Mouse (Mus musculus) forebrain, embryonic 10.5 days (tissue): ENCODE results near the gene Mast2. TPM values are rescaled to one million over a fixed set of nuclear protein-coding genes. Genes with fewer than 3 reads are reported as not detected.

ENCODE experiments used
- DNase-seq: peaks from one replicate; pipeline ENCODE4 v3.0.0-alpha.2; 2017; ENCODE audit warnings: low spot score; ENCODE audit errors: extremely low spot score
- H3K27ac ChIP-seq: fragments of 300-500 bp; sonication (generic); 2 replicates; pipeline ENCODE4 v1.5.1; 2016; ENCODE audit warnings: mild to moderate bottlenecking
- H3K27me3 ChIP-seq: fragments of 300-500 bp; sonication (generic); 2 replicates; pipeline ENCODE4 v1.6.1; 2016; ENCODE audit warnings: mild to moderate bottlenecking; ENCODE audit not compliant: poor library complexity, severe bottlenecking
- H3K36me3 ChIP-seq: fragments of 300-500 bp; sonication (generic); replicated peaks from 2 replicates; pipeline ENCODE4 v1.6.1; 2016; ENCODE audit warnings: mild to moderate bottlenecking, moderate library complexity
- H3K4me1 ChIP-seq: fragments of 300-500 bp; sonication (generic); 2 replicates; pipeline ENCODE4 v1.6.1; 2016
- H3K4me3 ChIP-seq: fragments of 300-500 bp; sonication (generic); 2 replicates; pipeline ENCODE4 v1.5.1; 2016; ENCODE audit warnings: mild to moderate bottlenecking, moderate library complexity
- H3K9me3 ChIP-seq: fragments of 300-500 bp; sonication (generic); 2 replicates; pipeline ENCODE4 v1.6.1; 2016; ENCODE audit warnings: mild to moderate bottlenecking, moderate library complexity
- WGBS: fragments of 180-500 bp; shearing (Covaris S2); methylation state at CpG from one replicate; pipeline ENCODE4 v1.1.7; 2016; 5-methylcytosine and 5-hydroxymethylcytosine counted together
- polyA plus RNA-seq: library from polyadenylated mRNA; unstranded; fragments of >200 nt; fragmentation: Nextera tagmentation; extraction: Ambion mirVana; gene quantifications from 2 replicates; pipeline ENCODE4 v1.2.1, GENCODE M21; 2016

Mast2 gene
- 15.4 and 15.9 TPM in 2 replicates for polyA plus RNA-seq

- Histone ChIP-seq H3K27me3 (no peaks in the 10 kb centered on the region), H3K4me1 (peaks cover 27% of the 10 kb centered on the region), H3K4me3 (peak within 1 kb of the TSS; percentile 97), H3K27ac (peak within 1 kb of the TSS; percentile 96), H3K9me3 (no peaks in the 10 kb centered on the region), H3K36me3 (no peaks in the 10 kb centered on the region)
- peak; percentile 72 for DNase-seq
- WGBS, result 4% methylated on average over 68 of the region's 68 CpGs
Observed at GRCm38 (mm10) chr4:116464126-116464981, at the start of gene Mast2. Gene Mast2 (minus strand): TSS chr4:116464183.

GRCm38 (mm10) chr4:116507425-116508218, 43.6 kb upstream of the Mast2 start, which contains the start of gene Ipp:
Gene Ipp (plus strand): TSS chr4:116507549.
- peaks cover 17% of the 10 kb centered on the region for H3K4me1 ChIP-seq
- H3K9me3 ChIP-seq, result no peaks in the 10 kb centered on the region
- peak; percentile 93 for DNase-seq
- peak within 1 kb of the TSS; percentile 61 for H3K4me3 ChIP-seq
- H3K27me3 ChIP-seq, result no peaks in the 10 kb centered on the region
- H3K36me3 ChIP-seq, result peaks cover 18% of the 10 kb centered on the region
- H3K27ac ChIP-seq, result peak within 1 kb of the TSS; percentile 94
- WGBS, result under 1% methylated on average over 55 of the region's 55 CpGs

- Histone ChIP-seq H3K27ac (peak overlapping the region; percentile 94), H3K27me3 (no peaks in the 10 kb centered on the region), H3K9me3 (no peaks in the 10 kb centered on the region), H3K4me1 (peaks cover 17% of the 10 kb centered on the region), H3K4me3 (peak overlapping the region; percentile 61), H3K36me3 (peaks cover 12% of the 10 kb centered on the region)
- DNase-seq, result peak; percentile 26
- 24% methylated on average over 11 of the region's 11 CpGs for WGBS
Observed at GRCm38 (mm10) chr4:116506886-116507424, 43.0 kb upstream of the Mast2 start.

- no peak overlapping the region for H3K4me3 ChIP-seq
- no peak for DNase-seq
- WGBS, result 85% methylated on average over 3 of the region's 3 CpGs
- H3K9me3 ChIP-seq, result no peaks in the 10 kb centered on the region
- no peak overlapping the region for H3K27ac ChIP-seq
- H3K4me1 ChIP-seq, result no peaks in the 10 kb centered on the region
- H3K27me3 ChIP-seq, result no peaks in the 10 kb centered on the region
- no peaks in the 10 kb centered on the region for H3K36me3 ChIP-seq
Observed at GRCm38 (mm10) chr4:116499978-116500377, 36.0 kb upstream of the Mast2 start.

- no peaks in the 10 kb centered on the region for H3K27me3 ChIP-seq
- H3K4me3 ChIP-seq, result no peak overlapping the region
- WGBS, result 83% methylated on average over 5 of the region's 5 CpGs
- H3K4me1 ChIP-seq, result no peaks in the 10 kb centered on the region
- no peaks in the 10 kb centered on the region for H3K9me3 ChIP-seq
- no peak for DNase-seq
- no peak overlapping the region for H3K27ac ChIP-seq
- no peaks in the 10 kb centered on the region for H3K36me3 ChIP-seq
Observed at GRCm38 (mm10) chr4:116493646-116494045, 29.7 kb upstream of the Mast2 start.

- no peak overlapping the region for H3K27ac ChIP-seq
- no peaks in the 10 kb centered on the region for H3K4me1 ChIP-seq
- no peak overlapping the region for H3K4me3 ChIP-seq
- H3K9me3 ChIP-seq, result no peaks in the 10 kb centered on the region
- no peaks in the 10 kb centered on the region for H3K27me3 ChIP-seq
- DNase-seq, result no peak
- WGBS, result 80% methylated on average over 4 of the region's 4 CpGs
- H3K36me3 ChIP-seq, result no peaks in the 10 kb centered on the region
Observed at GRCm38 (mm10) chr4:116492460-116492859, 28.5 kb upstream of the Mast2 start.

GRCm38 (mm10) chr4:116491886-116492285, 27.9 kb upstream of the Mast2 start:
- Histone ChIP-seq H3K4me3 (no peak overlapping the region), H3K27ac (no peak overlapping the region), H3K9me3 (no peaks in the 10 kb centered on the region), H3K27me3 (no peaks in the 10 kb centered on the region), H3K4me1 (no peaks in the 10 kb centered on the region), H3K36me3 (no peaks in the 10 kb centered on the region)
- DNase-seq, result no peak
- WGBS, result 91% methylated on average over 2 of the region's 2 CpGs

- 81% methylated on average over 2 of the region's 2 CpGs for WGBS
- no peaks in the 10 kb centered on the region for H3K4me1 ChIP-seq
- H3K4me3 ChIP-seq, result no peak overlapping the region
- no peak overlapping the region for H3K27ac ChIP-seq
- DNase-seq, result no peak
- H3K36me3 ChIP-seq, result no peaks in the 10 kb centered on the region
- no peaks in the 10 kb centered on the region for H3K9me3 ChIP-seq
- no peaks in the 10 kb centered on the region for H3K27me3 ChIP-seq
Observed at GRCm38 (mm10) chr4:116491119-116491536, 27.1 kb upstream of the Mast2 start.

- no peaks in the 10 kb centered on the region for H3K4me1 ChIP-seq
- H3K4me3 ChIP-seq, result no peak overlapping the region
- H3K36me3 ChIP-seq, result no peaks in the 10 kb centered on the region
- H3K27me3 ChIP-seq, result no peaks in the 10 kb centered on the region
- 65% methylated on average over 2 of the region's 2 CpGs for WGBS
- H3K27ac ChIP-seq, result no peak overlapping the region
- no peak for DNase-seq
- H3K9me3 ChIP-seq, result no peaks in the 10 kb centered on the region
Observed at GRCm38 (mm10) chr4:116483476-116483875, 19.5 kb upstream of the Mast2 start.

GRCm38 (mm10) chr4:116481322-116481721, 17.3 kb upstream of the Mast2 start:
- Histone ChIP-seq H3K27ac (no peak overlapping the region), H3K36me3 (no peaks in the 10 kb centered on the region), H3K27me3 (no peaks in the 10 kb centered on the region), H3K4me3 (no peak overlapping the region), H3K9me3 (no peaks in the 10 kb centered on the region), H3K4me1 (no peaks in the 10 kb centered on the region)
- DNase-seq, result no peak
- 76% methylated on average over 2 of the region's 2 CpGs for WGBS

- WGBS, result 1% methylated on average over 74 of the region's 74 CpGs
- no peaks in the 10 kb centered on the region for H3K36me3 ChIP-seq
- peak overlapping the region; percentile 96 for H3K27ac ChIP-seq
- peak overlapping the region; percentile 97 for H3K4me3 ChIP-seq
- DNase-seq, result peak; percentile 68
- no peaks in the 10 kb centered on the region for H3K9me3 ChIP-seq
- no peaks in the 10 kb centered on the region for H3K27me3 ChIP-seq
- H3K4me1 ChIP-seq, result peaks cover 27% of the 10 kb centered on the region
Observed at GRCm38 (mm10) chr4:116463231-116464125, 505 bp downstream of the Mast2 start.

GRCm38 (mm10) chr4:116461943-116462342, 2.0 kb downstream of the Mast2 start:
- no peaks in the 10 kb centered on the region for H3K9me3 ChIP-seq
- no peaks in the 10 kb centered on the region for H3K36me3 ChIP-seq
- no peaks in the 10 kb centered on the region for H3K27me3 ChIP-seq
- H3K4me1 ChIP-seq, result peaks cover 27% of the 10 kb centered on the region
- H3K27ac ChIP-seq, result no peak overlapping the region
- WGBS, result 97% methylated on average over 3 of the region's 3 CpGs
- no peak for DNase-seq
- peak overlapping the region; percentile 97; the same call in 1 of the 2 replicates for H3K4me3 ChIP-seq
